Mouse (Mus musculus) 416B (cell line): ENCODE measurements at regions not wholly inside any gene's neighbourhood (a gene's known extent, or its start where the extent isn't known, plus 50 kb on each side); places are given as distances from the start of the nearest gene placed in this dataset.

Experiments used
- DNase-seq: peaks from one replicate; pipeline ENCODE4 v3.0.0; 2011; ENCODE audit warnings: low read depth

- no peak for DNase-seq
Observed at GRCm38 (mm10) chr2:116201248-116202223, 135.9 kb upstream of the Meis2 start.

GRCm38 (mm10) chr2:116200795-116201194 is 135.2 kb upstream of the Meis2 start:
- no peak for DNase-seq

- DNase-seq = no peak
Observed at GRCm38 (mm10) chr2:116181861-116182260, 116.2 kb upstream of the Meis2 start.

- DNase-seq = no peak
Observed at GRCm38 (mm10) chr2:116177155-116177554, 111.5 kb upstream of the Meis2 start.

- no peak for DNase-seq
Observed at GRCm38 (mm10) chr2:116165871-116166770, 100.5 kb upstream of the Meis2 start.
